Mouse (Mus musculus): ENCODE measurements at regions not wholly inside any gene's neighbourhood (a gene's known extent, or its start where the extent isn't known, plus 50 kb on each side); places are given as distances from the start of the nearest gene placed in this dataset.

DNA sequence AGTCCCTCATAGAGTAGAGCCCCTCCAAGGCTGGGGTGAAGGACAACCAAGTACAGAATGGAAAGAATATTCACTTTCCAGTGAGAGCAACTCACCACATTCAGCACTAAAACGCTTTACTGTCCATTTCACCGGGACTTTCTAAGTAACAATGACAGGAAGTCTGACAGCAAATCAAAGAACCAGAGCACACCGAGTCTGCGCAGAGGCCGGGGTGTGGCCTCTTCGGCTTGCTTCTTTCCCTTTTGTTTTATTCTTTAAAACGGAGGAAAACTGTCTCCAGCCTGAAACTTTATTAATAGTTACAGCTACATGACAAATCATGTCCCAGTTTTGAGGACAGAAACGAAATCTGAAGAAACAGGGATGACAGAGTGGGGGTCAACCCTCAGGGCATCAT lies 465.0 kb downstream of the Tns3 start:
- no peak overlapping the region for H3K27ac ChIP-seq (ENCODE audit: control insufficient read depth, low read depth, low read length)
- no peaks in the 10 kb centered on the region for H3K4me1 ChIP-seq (ENCODE audit: control insufficient read depth in 1 of 2, insufficient read depth in 2 of 2, low read length in 2 of 2)
- no peak overlapping the region for H3K9ac ChIP-seq (ENCODE audit: control insufficient read depth, low read depth, low read length, poor library complexity, severe bottlenecking)
- H3K9me3 ChIP-seq (replicated peaks; ENCODE audit: insufficient read depth, low read length) = no peaks in the 10 kb centered on the region
- H3K4me3 ChIP-seq (ENCODE audit: control insufficient read depth in 1 of 2, insufficient read depth in 1 of 2, low read depth in 2 of 2, low read length in 2 of 2) = no peak overlapping the region
- TF ChIP-seq TAL1 (IDR thresholded peaks at IDR 0.05; ENCODE audit: low read length) = no peak
- TF ChIP-seq USF1 (IDR thresholded peaks at IDR 0.05; ENCODE audit: low read depth, low read length) = no peak
- TF ChIP-seq POLR2AphosphoS2 (IDR thresholded peaks at IDR 0.05; ENCODE audit: low read length) = no peak
- TF ChIP-seq RCOR1 (IDR thresholded peaks at IDR 0.05; ENCODE audit: low read depth, low read length) = no peak
- TF ChIP-seq ZNF384 (IDR thresholded peaks at IDR 0.05; ENCODE audit: low read depth, low read length) = no peak
- no peak for TF ChIP-seq E2F4 (IDR thresholded peaks at IDR 0.05; ENCODE audit: borderline replicate concordance, low read depth, low read length)
- TF ChIP-seq RAD21 (IDR thresholded peaks at IDR 0.05; ENCODE audit: low read depth, low read length) = no peak
- no peak for TF ChIP-seq GATA1 (IDR thresholded peaks at IDR 0.05; ENCODE audit: low read depth, low read length)
- TF ChIP-seq POLR2A (IDR thresholded peaks at IDR 0.05; ENCODE audit: control insufficient read depth in 1 of 2, insufficient read depth in 1 of 2, low read depth in 1 of 2, low read length in 2 of 2, poor library complexity in 1 of 2) = no peak
- no peak for TF ChIP-seq MEF2A (IDR thresholded peaks at IDR 0.05; ENCODE audit: extremely low read depth, insufficient replicate concordance, low read depth, low read length, poor library complexity, severe bottlenecking)
- no peak for TF ChIP-seq UBTF (IDR thresholded peaks at IDR 0.05; ENCODE audit: borderline replicate concordance, insufficient read depth, low read depth, low read length)
- TF ChIP-seq SMC3 (IDR thresholded peaks at IDR 0.05; ENCODE audit: low read depth, low read length) = no peak
- no peak for TF ChIP-seq ZC3H11A (IDR thresholded peaks at IDR 0.05; ENCODE audit: low read depth, low read length)
- TF ChIP-seq NRF1 (IDR thresholded peaks at IDR 0.05; ENCODE audit: insufficient read depth, low read depth, low read length, poor library complexity, severe bottlenecking) = no peak
- no peak for DNase-seq (ENCODE audit: low read depth, low spot score)
- H3K27me3 ChIP-seq (ENCODE audit: control insufficient read depth in 1 of 2, insufficient read depth in 2 of 2, low read length in 2 of 2) = no peaks in the 10 kb centered on the region
- H3K79me2 ChIP-seq (ENCODE audit: control insufficient read depth, insufficient read depth, low read length, poor library complexity) = no peaks in the 10 kb centered on the region
- no peaks in the 10 kb centered on the region for H3K36me3 ChIP-seq (ENCODE audit: control insufficient read depth in 1 of 2, insufficient read depth in 2 of 2, low read length in 2 of 2)

All from MEL (cell line).